Mouse (Mus musculus) kidney, adult 2 months (tissue): ENCODE measurements at regions not wholly inside any gene's neighbourhood (a gene's known extent, or its start where the extent isn't known, plus 50 kb on each side); places are given as distances from the start of the nearest gene placed in this dataset.

Experiments
- CTCF ChIP-seq: fragments of 200-500 bp; conservative IDR thresholded peaks from 2 replicates; pipeline ENCODE4 v1.5.1; 2011; ENCODE audit warnings: low read depth, mild to moderate bottlenecking, control low read depth, low read length, moderate library complexity, mixed read lengths; ENCODE audit not compliant: insufficient read depth, insufficient read length
- POLR2A ChIP-seq: fragments of 200-500 bp; IDR thresholded peaks from one replicate; pipeline ENCODE4 v1.6.1; 2011; ENCODE audit warnings: low read depth, low read length, control low read depth

DNA sequence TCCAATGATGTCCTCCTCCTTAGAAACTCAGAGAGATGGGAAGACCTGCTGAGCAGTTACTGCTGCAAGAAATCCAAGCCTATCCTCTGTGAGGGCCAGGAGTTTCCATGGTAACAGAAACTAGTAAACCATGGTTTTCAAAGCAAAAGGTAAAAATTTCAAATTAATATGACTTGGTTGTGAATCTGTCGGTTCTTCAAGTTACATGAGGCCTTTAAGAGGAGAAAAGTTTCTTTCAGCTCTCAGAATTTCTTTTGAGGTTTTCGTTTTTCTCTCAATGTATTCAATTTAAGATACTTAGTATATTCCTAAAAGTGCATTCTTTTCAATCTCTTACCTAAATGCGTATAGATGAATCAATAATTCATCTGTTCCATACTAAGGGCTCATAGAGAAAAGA, 53.9 kb upstream of the Ptgfr start:
- no peak for TF ChIP-seq CTCF
- TF ChIP-seq POLR2A = no peak
